Mouse (Mus musculus) kidney, postnatal 0 days (tissue): Measurements from ENCODE around the gene Rnaseh1. TPM values are rescaled to one million over a fixed set of nuclear protein-coding genes. Genes with fewer than 3 reads are reported as not detected.

ENCODE experiments used
- ATAC-seq: fragments of 200-750 bp; cut with Nextera tagmentation; replicated peaks from 2 replicates; pipeline ENCODE4 v1.8.0; 2017; ENCODE audit warnings: low read depth, moderate number of reproducible peaks, moderate TSS enrichment, moderate library complexity; ENCODE audit not compliant: low FRiP score
- DNase-seq: peaks from one replicate; pipeline ENCODE4 v3.0.0-alpha.2; 2016; ENCODE audit warnings: low spot score
- H3K27ac ChIP-seq: fragments of 300-500 bp; sonication (generic); 2 replicates; pipeline ENCODE4 v1.5.1; 2014; ENCODE audit warnings: mild to moderate bottlenecking
- H3K27me3 ChIP-seq: fragments of 300-500 bp; sonication (generic); 2 replicates; pipeline ENCODE4 v1.6.1; 2014; ENCODE audit warnings: low read length, mixed read lengths; ENCODE audit not compliant: insufficient read depth
- H3K36me3 ChIP-seq: fragments of 300-500 bp; sonication (generic); 2 replicates; pipeline ENCODE4 v1.6.1; 2014; ENCODE audit warnings: low read length, mixed read lengths; ENCODE audit not compliant: insufficient read depth
- H3K4me1 ChIP-seq: fragments of 300-500 bp; sonication (generic); replicated peaks from 2 replicates; pipeline ENCODE4 v1.6.1; 2014; ENCODE audit warnings: antibody characterized with exemption, low read length, mixed read lengths; ENCODE audit not compliant: insufficient read depth
- H3K4me2 ChIP-seq: fragments of 300-500 bp; sonication (generic); 2 replicates; pipeline ENCODE4 v1.6.1; 2014; ENCODE audit warnings: mild to moderate bottlenecking, low read length, moderate library complexity, mixed read lengths
- H3K4me3 ChIP-seq: fragments of 300-500 bp; sonication (generic); replicated peaks from 2 replicates; pipeline ENCODE4 v1.5.1; 2014; ENCODE audit warnings: low read depth, low read length
- H3K9ac ChIP-seq: fragments of 300-500 bp; sonication (generic); 2 replicates; pipeline ENCODE4 v1.6.1; 2014; ENCODE audit warnings: low read depth, low read length
- H3K9me3 ChIP-seq: fragments of 300-500 bp; sonication (generic); replicated peaks from 2 replicates; pipeline ENCODE4 v1.6.1; 2016; ENCODE audit warnings: low read length, inconsistent platforms, mixed read lengths
- CTCF ChIP-seq: IDR thresholded peaks from 2 replicates; pipeline ENCODE4 v1.5.1; 2016; ENCODE audit warnings: antibody characterized with exemption, low read depth, mild to moderate bottlenecking, moderate library complexity
- WGBS: fragments of 180-500 bp; shearing (Covaris S2); extraction: QIAGEN DNeasy Blood & Tissue Kit; methylation state at CpG from one replicate; pipeline ENCODE4 v1.1.7; 2014; 5-methylcytosine and 5-hydroxymethylcytosine counted together
- polyA plus RNA-seq: library from polyadenylated mRNA; unstranded; fragments of >200 nt; fragmentation: Nextera tagmentation; extraction: Ambion mirVana; gene quantifications from 2 replicates; pipeline ENCODE4 v1.2.1, GENCODE M21; 2015

The Rnaseh1 gene
- polyA plus RNA-seq, 1 experiment from 2014 or later = 23.7 TPM

- no peak for DNase-seq
Measured at GRCm38 (mm10) chr12:28625407-28625806, 24.0 kb upstream of the Rnaseh1 start.

GRCm38 (mm10) chr12:28627092-28627491 is 22.3 kb upstream of the Rnaseh1 start:
- ATAC-seq = no peak
- no peak overlapping the region for H3K4me2 ChIP-seq
- H3K4me1 ChIP-seq = peaks cover 1% of the 10 kb centered on the region; the same call in 1 of the 2 replicates
- H3K27me3 ChIP-seq = no peaks in the 10 kb centered on the region
- no peaks in the 10 kb centered on the region for H3K9me3 ChIP-seq
- 41% methylated on average over 4 of the region's 4 CpGs for WGBS
- DNase-seq = no peak
- H3K27ac ChIP-seq = no peak overlapping the region
- no peak for TF ChIP-seq CTCF
- H3K9ac ChIP-seq = no peak overlapping the region
- H3K36me3 ChIP-seq = peaks cover 40% of the 10 kb centered on the region
- no peak overlapping the region for H3K4me3 ChIP-seq

More at GRCm38 (mm10) chr12:28625407-28625806, 24.0 kb upstream of the Rnaseh1 start:
- no peak for ATAC-seq
- Histone ChIP-seq H3K4me3 (no peak overlapping the region), H3K9ac (no peak overlapping the region), H3K27me3 (no peaks in the 10 kb centered on the region), H3K27ac (no peak overlapping the region), H3K4me2 (no peak overlapping the region), H3K36me3 (peaks cover 25% of the 10 kb centered on the region), H3K9me3 (no peaks in the 10 kb centered on the region), H3K4me1 (peaks cover 9% of the 10 kb centered on the region; the same call in 1 of the 2 replicates)
- 75% methylated on average over 7 of the region's 7 CpGs for WGBS
- no peak for TF ChIP-seq CTCF

DNA sequence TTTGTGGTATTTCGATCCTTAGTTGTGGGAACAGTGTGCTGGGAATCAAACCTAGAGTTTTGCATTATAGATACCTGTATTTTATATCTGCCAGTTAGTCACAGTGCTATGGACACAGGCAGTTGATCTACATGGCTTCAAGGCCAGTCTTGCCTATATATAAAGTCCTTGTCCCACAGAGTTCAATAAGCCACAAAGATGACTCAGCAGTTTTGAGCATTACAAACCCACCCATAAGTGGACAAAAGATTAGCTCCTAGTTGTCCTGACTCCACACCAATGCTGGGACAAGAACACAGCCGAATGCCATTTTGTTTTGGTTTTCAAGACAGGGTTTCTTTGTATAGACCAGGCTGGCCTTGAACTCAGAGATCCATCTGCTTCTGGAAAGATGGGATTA is 21.0 kb upstream of the Rnaseh1 start:
- Histone ChIP-seq H3K27me3 (no peaks in the 10 kb centered on the region), H3K9me3 (no peaks in the 10 kb centered on the region), H3K36me3 (peaks cover 51% of the 10 kb centered on the region), H3K27ac (no peak overlapping the region), H3K4me1 (no peaks in the 10 kb centered on the region), H3K4me2 (no peak overlapping the region), H3K9ac (no peak overlapping the region), H3K4me3 (no peak overlapping the region)
- WGBS = 93% methylated on average over 2 of the region's 2 CpGs
- ATAC-seq (no peak), DNase-seq (no peak)
- TF ChIP-seq CTCF = no peak

- DNase-seq = peak; percentile 40
Measured at GRCm38 (mm10) chr12:28635058-28635534, 14.3 kb upstream of the Rnaseh1 start.

GRCm38 (mm10) chr12:28635535-28636476 is 13.6 kb upstream of the Rnaseh1 start, which contains the start of gene Rps7:
Gene Rps7 (minus strand): TSS chr12:28635953.
- Histone ChIP-seq H3K4me2 (peak within 1 kb of the TSS; percentile 76), H3K27me3 (no peaks in the 10 kb centered on the region), H3K27ac (peak within 1 kb of the TSS; percentile 86), H3K9ac (peak within 1 kb of the TSS; percentile 98), H3K4me1 (peaks cover 5% of the 10 kb centered on the region; the same call in 1 of the 2 replicates), H3K9me3 (no peaks in the 10 kb centered on the region), H3K36me3 (peaks cover 21% of the 10 kb centered on the region), H3K4me3 (peak within 1 kb of the TSS; percentile 94)
- ATAC-seq = peak; percentile 97
- 5% methylated on average over 69 of the region's 69 CpGs for WGBS
- DNase-seq = peak; percentile 97
- no peak for TF ChIP-seq CTCF

More at GRCm38 (mm10) chr12:28635058-28635534, 14.3 kb upstream of the Rnaseh1 start:
- peak; percentile 48 for ATAC-seq
- 2% methylated on average over 23 of the region's 23 CpGs for WGBS
- H3K4me1 ChIP-seq = peaks cover 5% of the 10 kb centered on the region; the same call in 1 of the 2 replicates
- no peaks in the 10 kb centered on the region for H3K27me3 ChIP-seq
- H3K9me3 ChIP-seq = no peaks in the 10 kb centered on the region
- peak overlapping the region; percentile 98 for H3K9ac ChIP-seq
- peak overlapping the region; percentile 94 for H3K4me3 ChIP-seq
- no peak for TF ChIP-seq CTCF
- H3K27ac ChIP-seq = peak overlapping the region; percentile 86
- peak overlapping the region; percentile 76 for H3K4me2 ChIP-seq
- H3K36me3 ChIP-seq = peaks cover 28% of the 10 kb centered on the region

DNA sequence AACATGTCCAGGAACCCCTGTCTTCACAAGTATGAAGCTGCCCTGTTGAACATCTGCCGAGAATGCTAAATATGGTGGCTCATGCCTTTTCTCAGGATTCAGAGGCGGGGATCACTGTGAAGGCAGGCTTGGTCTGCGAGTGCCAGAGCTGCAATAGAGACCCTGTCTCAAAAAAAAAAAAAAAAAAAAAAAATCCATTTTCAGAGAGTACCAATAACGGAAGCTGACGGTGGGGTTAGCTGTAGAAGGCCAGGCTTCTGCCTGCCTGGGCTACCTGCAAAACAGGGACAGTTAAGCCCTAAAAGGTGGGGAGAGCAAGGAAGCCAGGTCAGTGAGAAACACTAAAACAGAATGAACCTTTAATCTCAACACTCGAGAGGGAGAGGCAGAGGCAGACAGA is 12.9 kb upstream of the Rnaseh1 start:
- ATAC-seq (no peak), DNase-seq (no peak)
- 92% methylated on average over 6 of the region's 6 CpGs for WGBS
- Histone ChIP-seq H3K4me2 (peak overlapping the region; percentile 50), H3K27ac (no peak overlapping the region), H3K9ac (no peak overlapping the region), H3K4me3 (peak overlapping the region; percentile 94; the same call in 1 of the 2 replicates), H3K36me3 (peaks cover 16% of the 10 kb centered on the region), H3K27me3 (no peaks in the 10 kb centered on the region), H3K9me3 (no peaks in the 10 kb centered on the region), H3K4me1 (peaks cover 5% of the 10 kb centered on the region; the same call in 1 of the 2 replicates)
- no peak for TF ChIP-seq CTCF
